Mouse (Mus musculus): ENCODE measurements around the gene Ctnna3. TPM values are rescaled to one million over a fixed set of nuclear protein-coding genes. Genes with fewer than 3 reads are reported as not detected.

The Ctnna3 gene
- polyA plus RNA-seq, 1 experiment, result 0.17 TPM

DNA sequence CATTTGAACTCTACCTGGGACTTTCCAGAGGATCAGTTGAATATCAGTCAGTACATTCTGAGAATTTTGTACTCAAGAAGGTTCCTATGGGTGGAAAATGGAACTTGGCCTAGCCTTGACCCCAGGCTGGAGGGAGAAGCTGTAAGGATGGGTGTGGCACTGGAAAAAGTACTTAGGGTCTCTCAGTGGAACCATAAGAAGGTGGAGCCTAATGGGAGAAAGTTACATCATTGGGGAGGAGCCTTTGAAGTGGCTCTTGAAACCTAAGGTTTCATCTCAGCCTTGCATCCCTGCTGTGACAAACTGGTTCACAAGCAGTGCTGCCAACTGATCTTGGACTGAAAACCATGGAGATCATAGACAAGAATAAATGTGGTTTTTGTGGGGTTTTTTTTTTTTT, 1318.8 kb downstream of the Ctnna3 start:
- Histone ChIP-seq H3K79me2 (ENCODE audit: control insufficient read depth, insufficient read depth) (no peaks in the 10 kb centered on the region), H3K4me3 (no peak overlapping the region), H3ac (ENCODE audit: control insufficient read depth, insufficient read length) (no peak overlapping the region), H3K4me2 (ENCODE audit: low read depth) (no peak overlapping the region), H3K27me3 (ENCODE audit: control insufficient read depth, insufficient read depth, insufficient read length) (no peaks in the 10 kb centered on the region), H3K36me3 (ENCODE audit: control insufficient read depth, insufficient read depth) (no peaks in the 10 kb centered on the region)
- no peak for TF ChIP-seq MYOD1 (IDR thresholded peaks at IDR 0.05; ENCODE audit: control insufficient read depth in 1 of 3, insufficient read length in 2 of 3, low read depth in 2 of 3)
- no peak for TF ChIP-seq TCF12 (IDR thresholded peaks at IDR 0.05; ENCODE audit: insufficient read depth, poor library complexity, severe bottlenecking)
- no peak for TF ChIP-seq REST (IDR thresholded peaks at IDR 0.05; ENCODE audit: insufficient read depth, insufficient read length)
- no peak for TF ChIP-seq MYOG (IDR thresholded peaks at IDR 0.05; ENCODE audit: control insufficient read depth in 1 of 3, insufficient read depth in 1 of 3, insufficient read length in 2 of 3, low read depth in 2 of 3)
- no peak for TF ChIP-seq POLR2A (IDR thresholded peaks at IDR 0.05; ENCODE audit: insufficient read length, low read depth)
- no peak for TF ChIP-seq CEBPB (IDR thresholded peaks at IDR 0.05; ENCODE audit: insufficient read depth, poor library complexity, severe bottlenecking)
- TF ChIP-seq USF1 (IDR thresholded peaks at IDR 0.05; ENCODE audit: low read depth), result no peak
- no peak for TF ChIP-seq POLR2AphosphoS2 (IDR thresholded peaks at IDR 0.05; ENCODE audit: insufficient read length, low read depth)
- TF ChIP-seq TCF3 (IDR thresholded peaks at IDR 0.05; ENCODE audit: insufficient read length, low read depth), result no peak
- TF ChIP-seq E2F4 (IDR thresholded peaks at IDR 0.05; ENCODE audit: insufficient read depth), result no peak
- TF ChIP-seq MAX (IDR thresholded peaks at IDR 0.05; ENCODE audit: low read depth), result no peak

DNA sequence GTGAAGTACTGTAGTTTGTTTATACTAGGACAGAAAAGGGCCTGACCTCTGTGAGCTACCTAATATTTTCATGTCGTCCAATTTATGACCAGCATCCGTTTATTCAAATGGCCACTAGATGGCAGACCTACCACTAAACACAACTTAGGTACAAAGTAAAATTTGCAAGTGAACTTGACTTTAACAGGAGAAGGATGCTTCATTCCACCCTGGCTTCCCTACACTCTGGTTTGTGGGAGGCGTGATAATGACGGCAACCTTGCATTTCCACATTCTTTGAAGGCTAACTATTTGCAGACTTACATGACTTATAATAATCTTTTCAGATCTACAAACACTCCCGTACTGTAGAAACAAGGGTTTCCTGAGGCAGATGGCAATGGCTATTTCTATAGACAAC, 1320.9 kb downstream of the Ctnna3 start:
- H3K36me3 ChIP-seq (ENCODE audit: control insufficient read depth, insufficient read depth), result no peaks in the 10 kb centered on the region
- no peak overlapping the region for H3K4me3 ChIP-seq
- no peaks in the 10 kb centered on the region for H3K79me2 ChIP-seq (ENCODE audit: control insufficient read depth, insufficient read depth)
- H3ac ChIP-seq (ENCODE audit: control insufficient read depth, insufficient read length), result no peak overlapping the region
- no peak for TF ChIP-seq POLR2AphosphoS2 (IDR thresholded peaks at IDR 0.05; ENCODE audit: insufficient read length, low read depth)
- no peak for TF ChIP-seq MYOD1 (IDR thresholded peaks at IDR 0.05; ENCODE audit: control insufficient read depth in 1 of 3, insufficient read length in 2 of 3, low read depth in 2 of 3)
- no peak for TF ChIP-seq MAX (IDR thresholded peaks at IDR 0.05; ENCODE audit: low read depth)
- TF ChIP-seq MYOG (IDR thresholded peaks at IDR 0.05; ENCODE audit: control insufficient read depth in 1 of 3, insufficient read depth in 1 of 3, insufficient read length in 2 of 3, low read depth in 2 of 3), result no peak
- no peak for TF ChIP-seq E2F4 (IDR thresholded peaks at IDR 0.05; ENCODE audit: insufficient read depth)
- no peak for TF ChIP-seq TCF12 (IDR thresholded peaks at IDR 0.05; ENCODE audit: insufficient read depth, poor library complexity, severe bottlenecking)
- TF ChIP-seq TCF3 (IDR thresholded peaks at IDR 0.05; ENCODE audit: insufficient read length, low read depth), result no peak
- no peak for TF ChIP-seq CEBPB (IDR thresholded peaks at IDR 0.05; ENCODE audit: insufficient read depth, poor library complexity, severe bottlenecking)
- TF ChIP-seq USF1 (IDR thresholded peaks at IDR 0.05; ENCODE audit: low read depth), result no peak
- TF ChIP-seq POLR2A (IDR thresholded peaks at IDR 0.05; ENCODE audit: insufficient read length, low read depth), result no peak
- no peak for TF ChIP-seq SRF (IDR thresholded peaks at IDR 0.05; ENCODE audit: control insufficient read depth, insufficient read length, low read depth)
- no peak for TF ChIP-seq REST (IDR thresholded peaks at IDR 0.05; ENCODE audit: insufficient read depth, insufficient read length)
- no peak overlapping the region for H3K4me2 ChIP-seq (ENCODE audit: low read depth)
- no peaks in the 10 kb centered on the region for H3K27me3 ChIP-seq (ENCODE audit: control insufficient read depth, insufficient read depth, insufficient read length)

DNA sequence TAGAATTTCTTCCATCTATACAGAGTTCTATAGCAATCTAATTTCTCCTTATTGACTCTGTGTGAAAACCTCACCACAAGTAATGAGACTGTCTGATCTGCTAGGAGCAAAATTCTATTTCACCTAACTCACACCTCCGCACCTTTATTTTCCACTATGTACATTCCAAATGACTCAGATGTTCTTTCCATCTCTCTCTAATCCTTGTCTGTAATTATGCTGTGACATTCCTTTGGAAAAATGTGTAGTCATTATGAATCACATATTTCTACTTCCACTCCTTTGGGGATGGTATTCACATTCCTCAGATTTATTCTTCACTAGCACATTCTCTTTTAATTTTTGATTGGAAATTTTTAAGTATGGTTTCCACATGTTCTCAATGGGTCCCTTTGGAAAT, 1406.4 kb downstream of the Ctnna3 start:
- no peaks in the 10 kb centered on the region for H3K36me3 ChIP-seq (ENCODE audit: control insufficient read depth, insufficient read depth)
- TF ChIP-seq POLR2AphosphoS2 (IDR thresholded peaks at IDR 0.05; ENCODE audit: insufficient read length, low read depth) (no peak), CEBPB (IDR thresholded peaks at IDR 0.05; ENCODE audit: insufficient read depth, poor library complexity, severe bottlenecking) (no peak), MAX (IDR thresholded peaks at IDR 0.05; ENCODE audit: low read depth) (no peak), MYOG (IDR thresholded peaks at IDR 0.05; ENCODE audit: control insufficient read depth in 1 of 3, insufficient read depth in 1 of 3, insufficient read length in 2 of 3, low read depth in 2 of 3) (no peak), SRF (IDR thresholded peaks at IDR 0.05; ENCODE audit: control insufficient read depth, insufficient read length, low read depth) (no peak), TCF12 (IDR thresholded peaks at IDR 0.05; ENCODE audit: insufficient read depth, poor library complexity, severe bottlenecking) (no peak), USF1 (IDR thresholded peaks at IDR 0.05; ENCODE audit: low read depth) (no peak), REST (IDR thresholded peaks at IDR 0.05; ENCODE audit: insufficient read depth, insufficient read length) (no peak), E2F4 (IDR thresholded peaks at IDR 0.05; ENCODE audit: insufficient read depth) (no peak), TCF3 (IDR thresholded peaks at IDR 0.05; ENCODE audit: insufficient read length, low read depth) (no peak), MYOD1 (IDR thresholded peaks at IDR 0.05; ENCODE audit: control insufficient read depth in 1 of 3, insufficient read length in 2 of 3, low read depth in 2 of 3) (no peak), POLR2A (IDR thresholded peaks at IDR 0.05; ENCODE audit: insufficient read length, low read depth) (no peak)

DNA sequence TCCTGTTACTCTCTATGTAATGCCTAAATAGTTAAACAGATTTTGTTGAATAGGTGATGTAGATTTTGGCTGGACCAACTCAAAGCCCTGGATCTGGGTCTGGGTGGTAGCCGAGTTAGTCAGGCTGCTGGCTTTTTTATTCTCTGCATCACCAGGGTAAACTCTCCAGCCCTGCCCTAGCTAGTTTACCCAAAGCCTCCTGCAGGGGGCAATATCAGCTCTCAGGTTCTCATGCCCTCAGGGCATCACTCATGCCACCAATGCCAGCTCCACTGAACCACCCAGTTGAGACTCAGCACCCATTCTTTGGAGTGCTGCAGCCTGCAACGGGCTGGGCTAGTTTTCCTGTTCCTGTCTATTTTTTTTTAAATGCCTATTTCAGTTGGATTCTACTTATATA, 1431.5 kb downstream of the Ctnna3 start:
- H3K27me3 ChIP-seq (ENCODE audit: control insufficient read depth, insufficient read depth, insufficient read length), result no peaks in the 10 kb centered on the region
- TF ChIP-seq REST (IDR thresholded peaks at IDR 0.05; ENCODE audit: insufficient read depth, insufficient read length) (no peak), E2F4 (IDR thresholded peaks at IDR 0.05; ENCODE audit: insufficient read depth) (no peak), MYOG (IDR thresholded peaks at IDR 0.05; ENCODE audit: control insufficient read depth in 1 of 3, insufficient read depth in 1 of 3, insufficient read length in 2 of 3, low read depth in 2 of 3) (no peak), POLR2AphosphoS2 (IDR thresholded peaks at IDR 0.05; ENCODE audit: insufficient read length, low read depth) (no peak), TCF3 (IDR thresholded peaks at IDR 0.05; ENCODE audit: insufficient read length, low read depth) (no peak), USF1 (IDR thresholded peaks at IDR 0.05; ENCODE audit: low read depth) (no peak), CEBPB (IDR thresholded peaks at IDR 0.05; ENCODE audit: insufficient read depth, poor library complexity, severe bottlenecking) (no peak), TCF12 (IDR thresholded peaks at IDR 0.05; ENCODE audit: insufficient read depth, poor library complexity, severe bottlenecking) (no peak), SRF (IDR thresholded peaks at IDR 0.05; ENCODE audit: control insufficient read depth, insufficient read length, low read depth) (no peak), MAX (IDR thresholded peaks at IDR 0.05; ENCODE audit: low read depth) (no peak), MYOD1 (IDR thresholded peaks at IDR 0.05; ENCODE audit: control insufficient read depth in 1 of 3, insufficient read length in 2 of 3, low read depth in 2 of 3) (no peak), POLR2A (IDR thresholded peaks at IDR 0.05; ENCODE audit: insufficient read length, low read depth) (no peak)

More for the DNA sequence above, 1406.4 kb downstream of the Ctnna3 start:
- Histone ChIP-seq H3ac (ENCODE audit: control insufficient read depth, insufficient read length) (no peak overlapping the region), H3K4me3 (no peak overlapping the region), H3K27me3 (ENCODE audit: control insufficient read depth, insufficient read depth, insufficient read length) (no peaks in the 10 kb centered on the region), H3K4me2 (ENCODE audit: low read depth) (no peak overlapping the region), H3K79me2 (ENCODE audit: control insufficient read depth, insufficient read depth) (no peaks in the 10 kb centered on the region)

More for the DNA sequence above, 1431.5 kb downstream of the Ctnna3 start:
- H3ac ChIP-seq (ENCODE audit: control insufficient read depth, insufficient read length), result no peak overlapping the region
- no peak overlapping the region for H3K4me3 ChIP-seq
- no peaks in the 10 kb centered on the region for H3K79me2 ChIP-seq (ENCODE audit: control insufficient read depth, insufficient read depth)
- no peak overlapping the region for H3K4me2 ChIP-seq (ENCODE audit: low read depth)
- H3K36me3 ChIP-seq (ENCODE audit: control insufficient read depth, insufficient read depth), result no peaks in the 10 kb centered on the region

All from myocyte (in vitro differentiated cells).